Mouse (Mus musculus) layer of hippocampus, adult 2 months (tissue): ENCODE data around the gene Cnfn. TPM values are rescaled to one million over a fixed set of nuclear protein-coding genes. Genes with fewer than 3 reads are reported as not detected.

Source experiments
- DNase-seq, 2 experiments: peaks; one replicate each; pipeline ENCODE4 v3.0.0; 2022; ENCODE audit warnings: low spot score in 2 of 2
- H3K27ac ChIP-seq: fragments of 200-600 bp; 2 replicates; pipeline ENCODE4 v1.8.1; 2022
- H3K4me3 ChIP-seq: fragments of 200-600 bp; 2 replicates; pipeline ENCODE4 v1.8.1; 2022; ENCODE audit warnings: mild to moderate bottlenecking
- CTCF ChIP-seq: fragments of 200-600 bp; conservative IDR thresholded peaks from 2 replicates; pipeline ENCODE4 v1.8.1; 2022; ENCODE audit warnings: antibody characterized with exemption, mild to moderate bottlenecking, moderate library complexity
- total RNA-seq, 2 experiments: library from RNA; stranded (reverse); gene quantifications; 2 replicates each; pipeline ENCODE4 v1.2.3; 2021

Gene Cnfn
- total RNA-seq, 2 experiments from 2014 or later: not detected

GRCm38 (mm10) chr7:25323219-25323618 is 46.3 kb downstream of the Cnfn start:
- TF ChIP-seq CTCF: no peak
- H3K4me3 ChIP-seq: no peak overlapping the region
- no peak overlapping the region for H3K27ac ChIP-seq
- DNase-seq: no peak

DNA sequence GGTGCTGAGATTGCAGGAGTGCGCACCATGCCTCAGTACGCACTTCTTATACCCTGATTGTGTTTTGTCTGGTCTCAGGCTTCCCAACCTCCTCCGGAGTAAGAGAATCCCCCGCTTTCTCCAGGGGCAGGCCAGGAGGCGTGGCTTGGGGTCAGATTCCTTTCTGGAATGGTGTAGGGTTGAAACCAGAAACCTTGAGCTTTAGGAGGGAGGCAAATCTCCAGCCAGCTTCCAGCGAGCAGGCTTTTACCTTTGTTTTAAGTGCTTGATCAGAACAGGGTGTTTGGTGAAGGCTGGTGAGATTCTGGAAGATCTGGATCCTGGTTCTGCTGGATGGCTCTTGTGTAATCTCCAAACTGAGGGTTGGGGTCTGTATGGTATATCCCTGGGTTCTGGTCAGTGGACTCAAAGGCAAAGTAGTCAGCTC is 47.5 kb downstream of the Cnfn start:
- TF ChIP-seq CTCF: no peak
- H3K4me3 ChIP-seq: no peak overlapping the region

More for the DNA sequence above, 47.5 kb downstream of the Cnfn start:
- no peak for DNase-seq
- no peak overlapping the region for H3K27ac ChIP-seq

Other genes with a start within 250 kb of the Cnfn start
- 1 to 10 TPM; 8.2 to 8.5 TPM for gene Pou2f2, start 190.0 kb downstream of the Cnfn start, total RNA-seq
- gene Dedd2, start 149.1 kb downstream of the Cnfn start, total RNA-seq: 10 to 100 TPM; 23.7 to 24.1 TPM
- gene Zfp526, start 148.3 kb downstream of the Cnfn start, total RNA-seq: 10 to 100 TPM; 10.5 to 12.7 TPM
- 100 to 1,000 TPM; 206 to 220 TPM for gene Gsk3a, start 131.9 kb downstream of the Cnfn start, total RNA-seq
- gene Erf, start 119.0 kb downstream of the Cnfn start, total RNA-seq: 10 to 100 TPM; 40.3 to 45.1 TPM
- 100 to 1,000 TPM; 218 to 225 TPM for gene Cic, start 102.0 kb downstream of the Cnfn start, total RNA-seq
- gene Pafah1b3, start 71.7 kb downstream of the Cnfn start, total RNA-seq: 10 to 100 TPM; 16.9 to 21.0 TPM
- gene Prr19, start 68.3 kb downstream of the Cnfn start, total RNA-seq: not detected
- gene Tmem145, start 63.6 kb downstream of the Cnfn start, total RNA-seq: 10 to 100 TPM; 27.4 to 27.8 TPM
- gene Megf8, start 52.6 kb downstream of the Cnfn start, total RNA-seq: 100 to 1,000 TPM in 1 of 2 experiments, 10 to 100 TPM in 1; 96.9 to 100 TPM
- 1 to 10 TPM; 9.1 to 10.0 TPM for gene Lipe, start 29.0 kb upstream of the Cnfn start, total RNA-seq
- not detected for gene Cxcl17, start 43.2 kb upstream of the Cnfn start, total RNA-seq
- 1 to 10 TPM; 3.2 to 4.2 TPM for gene Ceacam1, start 107.9 kb upstream of the Cnfn start, total RNA-seq
- gene Ceacam2, start 170.1 kb upstream of the Cnfn start, total RNA-seq: under 1 TPM; 0.20 to 0.67 TPM
- not detected for gene Erich4, start 246.2 kb upstream of the Cnfn start, total RNA-seq
- gene Dmac2, start 249.7 kb upstream of the Cnfn start, total RNA-seq: 10 to 100 TPM; 47.0 to 50.3 TPM